Mouse (Mus musculus) spleen, adult 2 months (tissue): Measurements from ENCODE around the gene Eddm3b. TPM values are rescaled to one million over a fixed set of nuclear protein-coding genes. Genes with fewer than 3 reads are reported as not detected.

Experiments
- DNase-seq, 2 experiments: peaks; one replicate each; pipeline versions ENCODE4 v3.0.0 to v3.0.0-alpha.2; 2012 to 2021; ENCODE audit warnings: low spot score in 2 of 2, low read depth in 1 of 2
- H3K27ac ChIP-seq: fragments of 200-500 bp; 2 replicates; pipeline ENCODE4 v1.5.1; 2012; ENCODE audit warnings: low read length, inconsistent platforms; ENCODE audit not compliant: insufficient read depth
- H3K27me3 ChIP-seq: fragments of 200-500 bp; 2 replicates; pipeline ENCODE4 v1.6.1; 2012; ENCODE audit warnings: mild to moderate bottlenecking, moderate library complexity, low read length, inconsistent platforms; ENCODE audit not compliant: control insufficient read depth, insufficient read depth
- H3K36me3 ChIP-seq: fragments of 200-500 bp; 2 replicates; pipeline ENCODE4 v1.6.1; 2012; ENCODE audit warnings: mild to moderate bottlenecking, low read length, inconsistent platforms; ENCODE audit not compliant: control insufficient read depth, insufficient read depth
- H3K4me1 ChIP-seq: fragments of 200-500 bp; 2 replicates; pipeline ENCODE4 v1.6.1; 2011; ENCODE audit warnings: inconsistent platforms; ENCODE audit not compliant: control insufficient read depth, insufficient read depth, insufficient read length
- H3K4me3 ChIP-seq: fragments of 200-500 bp; 2 replicates; pipeline ENCODE4 v1.5.1; 2011; ENCODE audit warnings: mild to moderate bottlenecking, inconsistent platforms; ENCODE audit not compliant: insufficient read depth, insufficient read length; ENCODE audit errors: extremely low read depth
- CTCF ChIP-seq: fragments of 200-500 bp; IDR thresholded peaks from 2 replicates; pipeline ENCODE4 v1.5.1; 2011; ENCODE audit warnings: mild to moderate bottlenecking, inconsistent platforms; ENCODE audit not compliant: insufficient read depth, insufficient read length, insufficient replicate concordance; ENCODE audit errors: extremely low read depth
- POLR2A ChIP-seq: fragments of 200-500 bp; IDR thresholded peaks from 2 replicates; pipeline ENCODE4 v1.6.1; 2011; ENCODE audit warnings: low read depth, low read length, inconsistent platforms
- WGBS: fragments of 180-500 bp; shearing (Covaris S2); methylation state at CpG from one replicate; pipeline ENCODE4 v1.1.7; 2018; 5-methylcytosine and 5-hydroxymethylcytosine counted together
- polyA plus RNA-seq: library from polyadenylated mRNA; depleted of rRNA; stranded (reverse); fragments of >200 nt; gene quantifications from 2 replicates; pipeline ENCODE4 v1.2.3, GENCODE M21; 2012

Eddm3b gene
- polyA plus RNA-seq, 1 experiment: not detected

- WGBS: 90% methylated on average over 4 of the region's 4 CpGs
- TF ChIP-seq POLR2A (no peak), CTCF (no peak)
Measured at GRCm38 (mm10) chr14:51142119-51142518, 27.9 kb downstream of the Eddm3b start.

DNA sequence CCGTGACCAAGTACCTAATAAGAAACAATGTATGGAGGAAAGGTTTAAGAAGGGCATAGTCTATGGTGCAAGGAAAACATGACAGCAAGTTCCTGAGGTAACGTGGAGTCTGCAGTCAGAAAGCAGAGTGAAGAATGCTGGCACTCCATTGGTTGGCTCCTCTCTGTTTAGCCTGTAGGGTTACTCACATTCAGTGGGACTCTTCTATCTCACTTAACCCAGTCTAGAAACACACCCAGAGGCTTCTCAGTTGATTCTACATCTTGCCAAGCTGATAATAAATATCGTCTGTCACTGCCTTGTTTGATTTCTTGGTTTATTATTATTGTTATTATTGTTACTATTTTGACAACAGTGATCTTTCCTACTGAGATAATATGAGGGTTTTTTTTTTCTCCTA, 28.3 kb downstream of the Eddm3b start:
- Histone ChIP-seq H3K36me3 (no peaks in the 10 kb centered on the region), H3K4me1 (no peaks in the 10 kb centered on the region), H3K27ac (no peak overlapping the region), H3K4me3 (no peak overlapping the region), H3K27me3 (no peaks in the 10 kb centered on the region)
- WGBS: 76% methylated on average over 3 of the region's 3 CpGs
- TF ChIP-seq CTCF (no peak), POLR2A (no peak)
- no peak for DNase-seq

More at GRCm38 (mm10) chr14:51142119-51142518, 27.9 kb downstream of the Eddm3b start:
- H3K27me3 ChIP-seq: no peaks in the 10 kb centered on the region
- no peak for DNase-seq
- H3K4me3 ChIP-seq: no peak overlapping the region
- no peaks in the 10 kb centered on the region for H3K36me3 ChIP-seq
- no peak overlapping the region for H3K27ac ChIP-seq
- no peaks in the 10 kb centered on the region for H3K4me1 ChIP-seq

- Histone ChIP-seq H3K4me1 (no peaks in the 10 kb centered on the region), H3K27ac (no peak overlapping the region), H3K36me3 (no peaks in the 10 kb centered on the region), H3K27me3 (no peaks in the 10 kb centered on the region), H3K4me3 (no peak overlapping the region)
- no peak for TF ChIP-seq CTCF
- TF ChIP-seq POLR2A: no peak
- no peak for DNase-seq
- WGBS: 76% methylated on average over 4 of the region's 4 CpGs
Measured at GRCm38 (mm10) chr14:51143287-51143686, 29.1 kb downstream of the Eddm3b start.

- Histone ChIP-seq H3K36me3 (no peaks in the 10 kb centered on the region), H3K27ac (no peak overlapping the region), H3K27me3 (no peaks in the 10 kb centered on the region), H3K4me1 (no peaks in the 10 kb centered on the region), H3K4me3 (no peak overlapping the region)
- TF ChIP-seq POLR2A: no peak
- TF ChIP-seq CTCF: no peak
- DNase-seq: no peak
- WGBS: 39% methylated on average over 2 of the region's 2 CpGs
Measured at GRCm38 (mm10) chr14:51143937-51144336, 29.7 kb downstream of the Eddm3b start.

DNA sequence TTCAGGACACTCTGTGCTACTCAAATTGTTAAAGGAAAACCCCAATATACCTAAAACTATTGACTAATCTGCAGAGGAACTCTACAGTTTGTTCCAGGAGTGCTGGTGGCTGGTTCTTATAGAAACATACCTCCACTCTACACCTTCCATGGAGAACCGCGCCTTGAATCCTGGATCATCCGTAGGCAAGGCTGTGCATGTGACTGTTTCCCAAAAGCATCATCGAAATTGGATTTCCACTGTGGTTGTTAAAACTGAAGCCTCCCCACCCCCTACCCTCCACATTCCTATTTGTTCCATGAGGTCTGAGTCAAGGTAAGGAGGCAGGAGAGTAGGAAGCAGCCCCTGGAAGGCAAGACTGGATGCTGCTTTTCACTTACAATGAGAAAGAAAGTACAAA, 30.2 kb downstream of the Eddm3b start:
- DNase-seq: no peak
- no peaks in the 10 kb centered on the region for H3K4me1 ChIP-seq
- 95% methylated on average over 4 of the region's 4 CpGs for WGBS

GRCm38 (mm10) chr14:51145521-51145920, 31.3 kb downstream of the Eddm3b start:
- H3K36me3 ChIP-seq: no peaks in the 10 kb centered on the region
- H3K27ac ChIP-seq: no peak overlapping the region
- H3K4me1 ChIP-seq: no peaks in the 10 kb centered on the region
- WGBS: 86% methylated on average over 6 of the region's 6 CpGs
- H3K4me3 ChIP-seq: no peak overlapping the region
- H3K27me3 ChIP-seq: no peaks in the 10 kb centered on the region
- DNase-seq: no peak
- TF ChIP-seq CTCF (no peak), POLR2A (no peak)

More for the DNA sequence above, 30.2 kb downstream of the Eddm3b start:
- Histone ChIP-seq H3K27ac (no peak overlapping the region), H3K27me3 (no peaks in the 10 kb centered on the region), H3K4me3 (no peak overlapping the region), H3K36me3 (no peaks in the 10 kb centered on the region)
- TF ChIP-seq CTCF: no peak
- no peak for TF ChIP-seq POLR2A

DNA sequence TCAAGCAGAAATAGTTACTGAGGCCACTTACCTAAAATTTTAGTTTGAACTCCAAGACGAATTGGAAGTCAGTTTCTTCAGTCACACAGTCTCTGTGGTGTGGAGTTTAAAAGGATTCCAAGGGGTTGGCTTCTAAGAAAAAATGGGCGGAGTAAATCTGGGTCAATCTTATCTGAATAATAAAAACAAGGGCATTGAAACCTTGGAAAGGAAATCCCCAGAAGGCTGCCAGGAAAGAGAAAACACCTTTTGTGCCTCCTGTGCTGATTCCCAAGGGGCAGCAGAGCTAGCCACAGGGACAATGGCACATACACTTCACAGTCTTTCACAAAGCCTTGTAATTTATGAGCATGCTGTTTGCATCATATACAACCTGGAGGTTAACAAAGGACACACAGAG, 32.5 kb downstream of the Eddm3b start, which contains the start of gene Rnase1:
Rnase1 (minus strand) TSS at position 101 of the 400 bp plus-strand sequence.
- Histone ChIP-seq H3K27ac (no peak within 1 kb of the TSS), H3K4me3 (no peak within 1 kb of the TSS), H3K36me3 (no peaks in the 10 kb centered on the region), H3K27me3 (no peaks in the 10 kb centered on the region), H3K4me1 (no peaks in the 10 kb centered on the region)
- TF ChIP-seq CTCF (no peak), POLR2A (no peak)
- no peak for DNase-seq
- WGBS: 77% methylated on average over 2 of the region's 2 CpGs

GRCm38 (mm10) chr14:51148006-51148405, 33.8 kb downstream of the Eddm3b start:
- TF ChIP-seq POLR2A (no peak), CTCF (no peak)
- H3K4me3 ChIP-seq: no peak overlapping the region; the same call in 1 of the 2 replicates
- DNase-seq: no peak
- no peaks in the 10 kb centered on the region for H3K36me3 ChIP-seq
- H3K27ac ChIP-seq: no peak overlapping the region
- H3K4me1 ChIP-seq: no peaks in the 10 kb centered on the region
- H3K27me3 ChIP-seq: no peaks in the 10 kb centered on the region
- WGBS: 90% methylated on average over 3 of the region's 3 CpGs
